Mouse (Mus musculus): ENCODE results near the gene Hs6st2. TPM values are rescaled to one million over a fixed set of nuclear protein-coding genes. Genes with fewer than 3 reads are reported as not detected.

Gene Hs6st2
- total RNA-seq, 4 experiments from 2014 or later: 25.2 to 31.8 (median 27.3) TPM

DNA sequence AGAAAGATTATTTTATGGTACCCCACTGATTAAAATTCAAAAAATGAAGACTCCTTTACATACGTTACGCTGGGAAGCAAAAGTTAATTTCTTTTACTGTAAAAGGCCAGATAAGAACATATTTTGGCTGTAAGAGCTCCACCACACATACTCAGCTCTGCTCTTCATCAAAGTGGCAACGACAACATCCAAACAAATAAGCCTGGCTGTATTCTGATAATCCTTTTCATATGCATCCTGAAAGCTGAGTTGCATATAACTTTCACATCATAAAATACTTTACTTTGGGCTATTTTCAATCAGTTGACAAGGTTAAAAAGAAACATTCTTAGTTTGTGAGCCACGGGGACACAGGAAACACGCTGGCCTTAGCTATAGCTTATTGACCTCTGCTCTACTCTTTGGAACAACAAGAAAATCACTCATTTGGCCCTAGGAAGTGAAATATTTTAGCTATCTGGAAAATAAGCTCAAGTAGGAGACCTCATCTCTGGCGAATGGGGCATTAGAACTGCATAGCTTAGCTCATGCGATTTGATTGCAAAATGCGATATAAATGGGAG lies 91.1 kb downstream of the Hs6st2 start:
- no peak for DNase-seq (ENCODE audit: low spot score in 2 of 2)

GRCm38 (mm10) chrX:51585444-51585843 lies 96.2 kb downstream of the Hs6st2 start:
- DNase-seq (ENCODE audit: low spot score in 2 of 2): no peak

DNA sequence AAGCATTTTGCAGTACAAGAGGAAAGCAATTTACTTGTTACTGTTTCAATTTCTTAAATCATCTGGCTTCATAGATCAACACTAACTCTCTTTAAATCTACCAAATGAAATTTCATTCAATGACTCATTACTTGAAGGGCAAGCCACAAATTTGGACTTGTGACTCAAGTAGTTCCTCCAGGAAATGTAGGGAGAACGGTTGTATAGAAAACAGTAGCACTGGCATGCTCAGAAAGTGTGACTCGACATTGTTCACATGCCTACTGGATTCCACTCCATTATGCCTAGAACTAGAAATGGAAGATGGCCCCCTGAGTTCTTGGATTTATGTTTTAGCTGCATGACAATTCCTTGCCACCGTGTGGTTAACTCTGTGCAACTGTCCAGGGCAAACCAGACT lies 100.0 kb downstream of the Hs6st2 start:
- no peak for DNase-seq (ENCODE audit: low spot score in 2 of 2)

- DNase-seq (ENCODE audit: low spot score in 2 of 2): no peak
Measured at GRCm38 (mm10) chrX:51561880-51562279, 119.8 kb downstream of the Hs6st2 start.

GRCm38 (mm10) chrX:51539626-51540025 lies 142.0 kb downstream of the Hs6st2 start:
- DNase-seq (ENCODE audit: low spot score in 2 of 2): no peak

DNA sequence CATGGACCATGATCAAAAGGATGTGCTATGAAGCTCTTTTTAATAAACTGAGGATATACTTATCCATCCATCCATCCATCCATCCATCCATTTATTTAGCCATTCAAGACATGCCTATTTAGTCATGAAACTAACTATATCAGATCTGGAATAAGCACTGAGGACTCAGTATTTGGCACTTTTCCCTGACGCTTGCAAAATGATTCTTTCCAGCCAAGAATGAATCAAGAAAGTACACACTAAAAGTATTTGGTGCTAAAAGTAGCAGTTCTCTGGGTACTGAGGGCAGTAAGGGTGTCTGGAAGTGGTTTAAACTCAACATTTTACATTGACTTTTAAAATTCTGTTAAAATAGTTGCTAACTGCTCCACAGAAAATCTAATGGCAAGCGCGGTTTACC lies 144.6 kb downstream of the Hs6st2 start:
- no peak for DNase-seq (ENCODE audit: low spot score in 2 of 2)

DNA sequence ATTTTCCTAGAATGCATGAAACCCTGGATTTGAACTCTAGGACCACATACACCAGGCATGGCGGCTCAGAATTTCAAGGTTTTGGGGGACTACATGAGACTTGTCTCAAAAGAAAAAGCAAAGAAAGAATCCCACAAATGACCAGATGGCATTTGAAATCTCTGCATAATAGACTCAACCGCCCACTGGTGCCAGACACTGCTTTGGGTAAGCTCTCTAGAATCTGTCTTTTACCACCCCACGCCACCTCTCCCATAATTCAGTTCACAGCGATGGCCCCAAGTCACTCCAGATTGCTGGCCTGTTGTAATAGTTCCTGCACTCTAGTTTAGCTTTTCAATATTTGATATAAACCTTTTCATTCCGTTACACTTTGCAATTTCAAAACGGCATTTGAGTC lies 146.4 kb downstream of the Hs6st2 start:
- DNase-seq (ENCODE audit: low spot score in 2 of 2): peak; percentile 2 to 3

DNA sequence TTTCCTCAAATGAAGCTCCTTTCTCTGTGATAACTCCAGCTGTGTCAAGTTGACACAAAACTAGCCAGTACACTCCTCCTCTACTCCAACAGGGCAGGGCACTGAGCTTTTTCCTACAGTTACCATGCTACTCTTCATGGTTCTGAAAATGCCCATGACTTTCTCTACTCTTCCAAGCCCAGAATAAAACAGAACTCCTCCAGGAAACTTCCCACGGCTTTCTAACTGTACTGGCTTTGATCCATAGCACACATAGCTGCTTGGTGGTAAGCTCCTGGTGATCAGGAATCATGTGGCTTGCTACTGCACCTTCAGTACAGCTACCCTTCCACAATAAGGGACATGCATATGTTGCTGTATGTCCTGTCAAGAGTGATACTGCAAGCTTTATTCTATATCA lies 150.5 kb downstream of the Hs6st2 start:
- no peak for DNase-seq (ENCODE audit: low spot score in 2 of 2)

DNA sequence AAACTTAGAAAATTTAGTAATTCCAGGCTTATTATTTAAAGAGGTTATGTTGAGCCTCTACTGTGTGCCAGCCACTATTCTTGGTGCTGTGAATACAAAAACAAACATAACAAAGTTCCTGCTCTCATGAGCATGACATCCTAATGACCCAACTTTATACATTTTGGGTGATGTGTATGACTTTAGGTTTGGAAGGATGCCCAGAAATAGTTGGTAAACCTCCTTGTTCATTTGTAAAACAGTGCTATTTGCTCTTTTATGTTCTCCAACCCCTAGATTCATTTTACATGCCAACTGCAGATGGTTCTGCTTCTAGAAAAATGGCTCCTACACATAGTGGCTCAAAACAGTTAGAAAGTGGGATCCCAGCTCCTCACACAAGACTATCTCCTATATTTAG lies 153.1 kb downstream of the Hs6st2 start:
- DNase-seq (ENCODE audit: low spot score in 2 of 2): no peak

DNA sequence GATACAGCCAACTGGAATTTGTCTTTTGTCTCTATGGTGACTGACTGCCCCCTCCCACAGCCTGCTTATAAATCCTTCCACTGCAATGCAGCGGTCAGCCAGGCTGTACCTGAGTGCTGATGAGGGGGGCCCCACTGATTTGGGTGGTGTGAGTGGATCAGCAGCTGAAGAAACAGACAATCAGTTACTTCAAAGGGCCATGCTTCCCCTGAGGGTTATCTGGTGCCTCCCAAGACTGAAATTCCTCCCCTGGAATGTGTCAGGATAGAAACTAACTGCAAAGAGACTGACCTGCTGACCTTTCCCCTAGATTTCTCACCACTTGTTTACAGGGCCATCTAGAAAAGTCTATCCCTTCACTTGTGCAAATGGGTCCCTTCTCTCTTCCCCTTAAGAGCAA lies 166.8 kb downstream of the Hs6st2 start:
- DNase-seq (ENCODE audit: low spot score in 2 of 2): no peak

- DNase-seq (ENCODE audit: low spot score in 2 of 2): no peak
Measured at GRCm38 (mm10) chrX:51506526-51506925, 175.1 kb downstream of the Hs6st2 start.

DNA sequence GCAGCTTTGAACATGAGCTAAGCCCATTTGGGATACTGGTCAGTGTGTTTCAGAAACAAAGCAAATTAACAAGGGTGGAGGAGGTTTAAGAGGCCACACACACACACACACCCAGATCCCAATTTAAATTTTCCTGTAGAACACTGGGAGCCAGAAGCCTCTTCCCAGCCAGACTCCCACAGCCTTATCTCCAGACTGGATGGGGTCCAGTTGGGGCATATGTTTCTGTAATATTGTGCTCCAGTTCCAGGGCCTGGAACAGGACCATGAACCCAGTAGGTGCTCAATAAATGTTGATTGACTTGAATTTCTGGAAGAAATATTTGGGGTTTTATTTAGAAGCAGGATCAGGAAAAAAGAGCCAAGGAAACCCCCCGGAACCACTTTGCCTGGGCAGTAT lies 176.0 kb downstream of the Hs6st2 start:
- DNase-seq (ENCODE audit: low spot score in 2 of 2): no peak

GRCm38 (mm10) chrX:51503781-51504471 lies 177.7 kb downstream of the Hs6st2 start:
- DNase-seq (ENCODE audit: low spot score in 2 of 2): no peak

DNA sequence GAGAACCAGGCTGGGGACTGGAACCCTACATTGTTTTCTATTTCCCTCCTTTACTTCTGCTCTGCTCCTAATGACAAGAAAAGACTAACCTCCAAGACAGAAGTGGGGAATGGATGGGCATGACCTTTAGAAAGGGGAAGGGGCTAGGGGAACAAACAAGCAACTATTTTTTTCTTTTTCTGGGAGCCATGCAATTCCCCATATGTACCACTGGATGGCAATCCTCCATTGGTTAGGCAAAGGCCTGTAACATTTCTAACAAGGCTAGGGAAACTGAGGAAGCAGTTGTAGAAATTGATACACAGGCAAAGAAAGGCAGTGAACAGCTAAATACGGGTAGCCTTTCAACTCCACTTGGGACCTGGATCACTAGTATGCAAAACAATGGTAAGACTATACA lies 183.8 kb downstream of the Hs6st2 start:
- no peak for DNase-seq (ENCODE audit: low spot score in 2 of 2)

GRCm38 (mm10) chrX:51488374-51488773 lies 193.3 kb downstream of the Hs6st2 start:
- no peak for DNase-seq (ENCODE audit: low spot score in 2 of 2)

GRCm38 (mm10) chrX:51469411-51469810 lies 212.2 kb downstream of the Hs6st2 start:
- no peak for DNase-seq (ENCODE audit: low spot score in 2 of 2)

GRCm38 (mm10) chrX:51461413-51461812 lies 220.2 kb downstream of the Hs6st2 start:
- DNase-seq (ENCODE audit: low spot score in 2 of 2): no peak

- no peak for DNase-seq (ENCODE audit: low spot score in 2 of 2)
Measured at GRCm38 (mm10) chrX:51443366-51443765, 238.3 kb downstream of the Hs6st2 start.

DNA sequence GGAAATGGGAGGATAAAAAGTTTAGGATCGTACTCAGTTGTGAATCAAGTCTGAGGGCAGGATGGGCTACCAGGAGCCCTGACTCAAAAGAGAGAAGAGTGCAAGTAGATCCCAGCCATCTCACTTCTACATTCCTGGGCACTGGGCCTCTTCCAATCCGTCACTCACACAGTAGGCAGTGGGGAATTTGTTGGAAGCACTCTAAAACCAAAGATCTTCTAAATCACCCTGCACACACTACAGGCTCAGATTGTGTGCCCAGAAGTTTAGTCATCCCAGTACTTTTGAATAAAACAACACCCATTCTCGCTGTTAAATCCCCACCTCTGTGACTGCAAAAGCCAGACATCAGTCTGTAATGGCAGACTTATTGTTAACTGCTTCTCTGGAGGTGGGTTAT lies 249.9 kb downstream of the Hs6st2 start:
- DNase-seq (ENCODE audit: low spot score in 2 of 2): no peak

GRCm38 (mm10) chrX:51425031-51425430 lies 256.6 kb downstream of the Hs6st2 start:
- DNase-seq (ENCODE audit: low spot score in 2 of 2): no peak

- no peak for DNase-seq (ENCODE audit: low spot score in 2 of 2)
Measured at GRCm38 (mm10) chrX:51410289-51410688, 271.4 kb downstream of the Hs6st2 start.

- DNase-seq (ENCODE audit: low spot score in 2 of 2): no peak
Measured at GRCm38 (mm10) chrX:51397457-51397856, 284.2 kb downstream of the Hs6st2 start.

DNA sequence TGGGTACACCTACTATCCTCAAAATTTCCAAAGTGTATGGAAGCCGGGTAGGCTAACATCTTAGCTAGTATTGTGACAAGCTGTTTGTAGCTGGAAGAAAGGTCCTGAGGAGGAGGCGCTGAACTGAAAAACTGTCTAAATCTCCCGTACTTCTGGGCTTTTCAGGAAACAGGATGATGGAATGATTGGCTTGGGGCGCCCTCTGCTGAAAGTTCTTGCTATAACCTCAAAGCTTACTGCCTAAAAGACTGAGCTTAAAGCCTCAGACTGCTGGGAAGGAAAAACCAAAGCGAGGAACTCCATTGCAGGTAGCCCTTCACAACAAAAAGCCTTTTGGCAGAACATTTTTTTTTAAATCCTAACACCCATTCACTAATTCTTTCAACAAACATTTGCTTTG lies 307.0 kb downstream of the Hs6st2 start:
- peak; percentile 40 to 76 for DNase-seq (ENCODE audit: low spot score in 2 of 2)
